Mouse (Mus musculus): ENCODE results near the gene Taf1b. TPM values are rescaled to one million over a fixed set of nuclear protein-coding genes. Genes with fewer than 3 reads are reported as not detected.
"Not testable (repeated sequence)": the region's sequence is repeated elsewhere in the genome, so short reads cannot be mapped to it uniquely, and the experiment has no call there.

The Taf1b gene
- total and polyA plus RNA-seq, 3 experiments: 26.6 to 49.6 (median 34.5) TPM

DNA sequence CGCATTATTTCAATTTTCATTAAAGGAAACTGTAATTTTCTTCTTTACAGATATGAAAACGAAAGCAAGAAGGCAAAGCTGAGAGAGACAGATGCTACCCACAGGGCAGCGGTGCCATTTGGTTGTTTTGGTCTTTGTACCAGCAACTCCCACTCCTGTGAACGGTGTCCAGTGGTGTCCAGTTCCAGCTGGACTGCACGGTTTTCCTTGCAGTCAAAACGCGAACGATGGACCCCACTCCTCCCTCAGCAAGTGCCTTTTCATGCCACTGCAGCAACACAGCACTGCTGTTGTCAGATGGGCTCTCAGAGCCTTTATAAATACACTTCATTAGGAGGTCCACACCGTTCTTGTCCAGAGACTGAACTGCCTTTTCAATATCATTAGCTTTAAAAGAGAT, 5.1 kb upstream of the Taf1b start:
- Histone ChIP-seq H3K79me2 (replicated peaks; ENCODE audit: control insufficient read depth, extremely low read depth, insufficient read depth, poor library complexity, severe bottlenecking) (no peaks in the 10 kb centered on the region), H3K4me2 (ENCODE audit: insufficient read depth, low read depth, poor library complexity, severe bottlenecking) (peak overlapping the region; percentile 29), H3K9me3 (replicated peaks; ENCODE audit: low read length) (no peaks in the 10 kb centered on the region), H3K4me1 (ENCODE audit: control insufficient read depth in 1 of 2, insufficient read depth in 2 of 2) (peaks cover 0 to 4% of the 10 kb centered on the region in 2 experiments; a peak in 1 of 4 replicates), H3K36me3 (replicated peaks in 1 of 2; ENCODE audit: control insufficient read depth in 1 of 2, insufficient read depth in 1 of 2, low read length in 1 of 2) (no peaks in the 10 kb centered on the region), H3K27me3 (replicated peaks) (no peaks in the 10 kb centered on the region), H3K4me3 (replicated peaks in 1 of 3; ENCODE audit: low read depth in 2 of 3, low read length in 2 of 3, poor library complexity in 1 of 3) (peak overlapping the region; percentile 16 to 65 (median 21)), H3K27ac (ENCODE audit: insufficient read depth, low read depth) (peak overlapping the region; percentile 40; the same call in 1 of the 2 replicates), H3K9ac (ENCODE audit: insufficient read depth, low read depth) (peak overlapping the region; percentile 30)
- dilution Hi-C loops (cut with MboI; ENCODE audit: extremely low pct_ligation_motif_present, extremely low pct_unique_long_range_greater_than_20kb, low sequenced_read_pairs) (no loop called here), in situ Hi-C loops (cut with MboI; ENCODE audit: low pct_ligation_motif_present, low pct_unique_long_range_greater_than_20kb, low sequenced_read_pairs) (loop anchor here (25.0 kb wide), 1 partner anchor 469 kb away; the partner anchor contains the start of gene Kidins220)
- no peak for DNase-seq (ENCODE audit: extremely low read depth)
- TF ChIP-seq BHLHE40 (IDR thresholded peaks at IDR 0.05; ENCODE audit: low read depth, low read length): 0 out of 2 replicates have a peak, but pooled peaks have one; percentile 4
- no peak for TF ChIP-seq SMC3 (IDR thresholded peaks at IDR 0.05; ENCODE audit: low read depth, low read length)

DNA sequence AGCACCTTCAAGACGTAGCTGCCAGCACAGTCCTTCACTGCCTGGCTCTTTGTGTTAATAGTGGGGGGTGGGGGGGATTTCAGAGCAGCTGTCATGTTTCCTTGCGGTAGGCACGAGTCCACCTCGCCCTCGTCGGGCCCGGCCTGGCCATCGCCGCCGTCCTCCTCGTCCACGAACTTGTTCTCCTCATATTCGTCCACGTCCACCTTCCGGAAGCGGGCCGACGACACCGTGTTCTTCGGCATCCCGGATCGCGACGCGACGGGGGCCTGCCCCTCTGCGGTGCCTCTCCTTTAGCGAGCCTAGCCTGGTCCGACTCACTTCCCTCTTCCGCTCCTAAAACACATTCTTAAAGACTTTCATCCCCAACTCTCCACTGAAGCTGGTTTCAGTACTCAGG, 4.7 kb upstream of the Taf1b start:
- no peaks in the 10 kb centered on the region for H3K79me2 ChIP-seq (replicated peaks; ENCODE audit: control insufficient read depth, extremely low read depth, insufficient read depth, poor library complexity, severe bottlenecking)
- H3K4me2 ChIP-seq (ENCODE audit: insufficient read depth, low read depth, poor library complexity, severe bottlenecking): peak overlapping the region; percentile 29
- in situ Hi-C loops (cut with MboI; ENCODE audit: low pct_ligation_motif_present, low pct_unique_long_range_greater_than_20kb, low sequenced_read_pairs) (loop anchor here (25.0 kb wide), 1 partner anchor 469 kb away; the partner anchor contains the start of gene Kidins220), dilution Hi-C loops (cut with MboI; ENCODE audit: extremely low pct_ligation_motif_present, extremely low pct_unique_long_range_greater_than_20kb, low sequenced_read_pairs) (no loop called here)
- peak overlapping the region; percentile 30; the same call in 1 of the 2 replicates for H3K9ac ChIP-seq (ENCODE audit: insufficient read depth, low read depth)
- peak overlapping the region; percentile 40; the same call in 1 of the 2 replicates for H3K27ac ChIP-seq (ENCODE audit: insufficient read depth, low read depth)
- H3K4me3 ChIP-seq (replicated peaks in 1 of 3; ENCODE audit: low read depth in 2 of 3, low read length in 2 of 3, poor library complexity in 1 of 3): peak overlapping the region in 2 of 3 experiments; percentile 16 to 65
- no peaks in the 10 kb centered on the region for H3K27me3 ChIP-seq (replicated peaks)
- no peaks in the 10 kb centered on the region for H3K36me3 ChIP-seq (replicated peaks in 1 of 2; ENCODE audit: control insufficient read depth in 1 of 2, insufficient read depth in 1 of 2, low read length in 1 of 2)
- H3K4me1 ChIP-seq (ENCODE audit: control insufficient read depth in 1 of 2, insufficient read depth in 2 of 2): peaks cover 0 to 4% of the 10 kb centered on the region in 2 experiments; a peak in 1 of 4 replicates
- peak; percentile 40; the same call in 1 of the 2 replicates for TF ChIP-seq MXI1 (IDR thresholded peaks at IDR 0.05; ENCODE audit: low read depth, low read length)
- TF ChIP-seq EP300 (IDR thresholded peaks at IDR 0.05; ENCODE audit: low read length): no peak
- 0 out of 2 replicates have a peak, but pooled peaks have one; percentile 30 for TF ChIP-seq TCF12 (IDR thresholded peaks at IDR 0.05; ENCODE audit: low read depth, low read length)
- peak; percentile 16; the same call in 1 of the 2 replicates for TF ChIP-seq POLR2A (IDR thresholded peaks at IDR 0.05; ENCODE audit: low read depth, low read length)
- TF ChIP-seq RAD21 (IDR thresholded peaks at IDR 0.05; ENCODE audit: low read depth, low read length): no peak
- TF ChIP-seq CHD2 (IDR thresholded peaks at IDR 0.05; ENCODE audit: low read length): no peak
- no peak for TF ChIP-seq JUND (conservative IDR thresholded peaks at IDR 0.05; ENCODE audit: low read depth, low read length)
- TF ChIP-seq MEF2A (IDR thresholded peaks at IDR 0.05; ENCODE audit: borderline replicate concordance, low read depth, low read length): no peak
- peak; percentile 10; the same call in 1 of the 2 replicates for TF ChIP-seq IRF4 (IDR thresholded peaks at IDR 0.05; ENCODE audit: low read depth, low read length)
- TF ChIP-seq NRF1 (IDR thresholded peaks at IDR 0.05; ENCODE audit: low read depth, low read length): no peak
- no peak for TF ChIP-seq JUN (IDR thresholded peaks at IDR 0.05; ENCODE audit: insufficient read depth, low read depth, low read length)
- no peak for TF ChIP-seq CTCF (conservative IDR thresholded peaks at IDR 0.05 in 1 of 2, IDR thresholded peaks at IDR 0.05 in 1 of 2; ENCODE audit: low read depth in 2 of 2, low read length in 2 of 2)
- TF ChIP-seq NELFE (IDR thresholded peaks at IDR 0.05; ENCODE audit: low read depth, low read length): 0 out of 2 replicates have a peak, but pooled peaks have one; percentile 22
- no peak for DNase-seq (ENCODE audit: extremely low read depth)
- H3K9me3 ChIP-seq (replicated peaks; ENCODE audit: low read length): no peaks in the 10 kb centered on the region

DNA sequence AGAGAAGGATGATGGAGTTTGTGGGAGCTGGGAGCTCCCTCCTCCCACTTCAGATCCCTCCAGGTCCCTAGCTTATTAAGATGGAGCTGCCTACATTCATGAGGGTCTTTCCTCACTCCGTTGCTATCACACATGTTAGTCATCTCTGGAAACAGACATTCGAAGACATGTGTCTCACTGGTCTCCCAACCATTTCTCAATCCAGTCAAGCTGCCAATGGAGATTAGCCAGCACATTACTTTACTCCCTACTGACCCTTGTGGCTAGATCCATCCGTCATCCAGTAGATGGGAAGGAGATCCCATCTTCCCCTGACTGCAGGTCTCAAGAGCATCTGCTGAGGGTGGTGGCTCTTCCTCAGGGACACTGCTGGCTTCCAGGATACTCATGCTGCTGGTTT, 3.4 kb upstream of the Taf1b start:
- H3K4me1 ChIP-seq (ENCODE audit: control insufficient read depth in 1 of 2, insufficient read depth in 2 of 2); dilution Hi-C loops (cut with MboI; ENCODE audit: extremely low pct_ligation_motif_present, extremely low pct_unique_long_range_greater_than_20kb, low sequenced_read_pairs); DNase-seq (ENCODE audit: extremely low read depth); H3K4me3 ChIP-seq (replicated peaks in 1 of 3; ENCODE audit: low read depth in 2 of 3, low read length in 2 of 3, poor library complexity in 1 of 3); H3K27me3 ChIP-seq (replicated peaks); H3K27ac ChIP-seq (ENCODE audit: insufficient read depth, low read depth); H3K9me3 ChIP-seq (replicated peaks; ENCODE audit: low read length); H3K79me2 ChIP-seq (replicated peaks; ENCODE audit: control insufficient read depth, extremely low read depth, insufficient read depth, poor library complexity, severe bottlenecking); H3K9ac ChIP-seq (ENCODE audit: insufficient read depth, low read depth); H3K4me2 ChIP-seq (ENCODE audit: insufficient read depth, low read depth, poor library complexity, severe bottlenecking); H3K36me3 ChIP-seq (replicated peaks in 1 of 2; ENCODE audit: control insufficient read depth in 1 of 2, insufficient read depth in 1 of 2, low read length in 1 of 2): not testable (repeated sequence)
- in situ Hi-C loops (cut with MboI; ENCODE audit: low pct_ligation_motif_present, low pct_unique_long_range_greater_than_20kb, low sequenced_read_pairs): loop anchor here (25.0 kb wide), 1 partner anchor 468 kb away; the partner anchor contains the start of gene Kidins220

All from CH12.LX (cell line).